24 mouse cellular contexts compared by ENCODE assay signal in the genomic region with DNA sequence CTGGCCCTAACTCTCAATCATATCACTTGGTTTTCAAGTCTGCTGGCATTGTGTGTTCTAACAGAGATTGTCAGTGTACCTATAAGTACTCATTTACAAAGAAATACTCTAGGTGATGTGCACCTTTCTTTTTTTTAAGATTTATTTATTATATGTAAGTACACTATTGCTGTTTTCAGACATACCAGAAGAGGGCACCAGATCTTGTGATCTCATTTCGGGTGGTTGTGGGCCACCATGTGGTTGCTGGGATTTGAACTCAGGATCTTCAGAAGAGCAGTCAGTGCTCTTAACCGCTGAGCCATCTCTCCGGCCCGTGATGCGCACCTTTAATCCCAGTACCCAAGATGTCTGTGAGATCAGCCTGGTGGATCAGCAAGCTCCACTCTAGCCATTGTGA. TPM values are rescaled to one million over a fixed set of nuclear protein-coding genes. Genes with fewer than 3 reads are reported as not detected.
A peak's percentile ranks its signal among the peaks of the same experiment; 100 is the strongest.
DNase-seq lines count a peak whose midpoint lies in the region; ATAC-seq and TF ChIP-seq lines count a peak whose summit lies in the region.
"Had no signal": no experiment of that assay in that cellular context is flagged by ENCODE, and none has a peak within 500 bp of the region (broad histone marks: within the 10 kb centered on the region; RNA-seq: fewer than 3 reads in every experiment).

No protein-coding gene starts in this region.

- TF ChIP-seq CTCF in layer of hippocampus, adult 2 months (conservative IDR thresholded peaks at IDR 0.05), result peak; percentile 48
- no peak for TF ChIP-seq CTCF in stomach, postnatal 0 days (IDR thresholded peaks at IDR 0.05; ENCODE audit: low read depth)

- no peaks in the 10 kb centered on the region for H3K4me1 ChIP-seq in stomach, postnatal 0 days (replicated peaks; ENCODE audit: control insufficient read depth, insufficient read depth)
- H3K4me1 ChIP-seq: forebrain, embryonic 10.5 days; hindbrain, embryonic 15.5 days; limb, embryonic 10.5 days had no signal

- no peak overlapping the region for H3K4me2 ChIP-seq in stomach, postnatal 0 days (replicated peaks; ENCODE audit: low read depth)
- H3K4me2 ChIP-seq: heart, embryonic 13.5 days; hindbrain, embryonic 15.5 days; liver, embryonic 15.5 days had no signal

- no peak overlapping the region for H3K27ac ChIP-seq in layer of hippocampus, adult 2 months
- H3K27ac ChIP-seq in stomach, postnatal 0 days (replicated peaks), result no peak overlapping the region
- H3K27ac ChIP-seq: forebrain, embryonic 10.5 days; heart, embryonic 13.5 days; hindbrain, embryonic 15.5 days; left cerebral cortex, adult 2 months; limb, embryonic 10.5 days; liver, embryonic 15.5 days had no signal

- no peaks in the 10 kb centered on the region for H3K36me3 ChIP-seq in stomach, postnatal 0 days (ENCODE audit: control insufficient read depth, insufficient read depth, low read length)
- H3K36me3 ChIP-seq: forebrain, embryonic 10.5 days; heart, embryonic 13.5 days; hindbrain, embryonic 15.5 days; limb, embryonic 10.5 days; liver, embryonic 15.5 days had no signal

- WGBS in stomach, postnatal 0 days, result 94% methylated on average over 5 of the region's 5 CpGs

- ATAC-seq in stomach, postnatal 0 days (ENCODE audit: low FRiP score, low TSS enrichment), result no peak
- ATAC-seq: midbrain, embryonic 16.5 days had no signal

- DNase-seq in embryo, embryonic 10 days (ENCODE audit: low spot score), result peak; percentile 11
- no peak for DNase-seq in embryo, embryonic 11 days
- no peak for DNase-seq in layer of hippocampus, adult 2 months (ENCODE audit: low spot score in 2 of 2)
- no peak for DNase-seq in layer of hippocampus, postnatal 25 days (ENCODE audit: extremely low spot score in 1 of 2, low spot score in 1 of 2)
- DNase-seq in 416B (ENCODE audit: low read depth) (peak; percentile 64), NIH3T3 (ENCODE audit: low read depth) (peak; percentile 34)
- no peak for DNase-seq in stomach, postnatal 0 days (ENCODE audit: low spot score)
- DNase-seq in right cerebral cortex, postnatal 14 days, result no peak
- DNase-seq: adrenal gland, postnatal 36 days; cerebellum, adult 18-20 months; cerebellum, postnatal 25 days; heart, postnatal 4 days; kidney, adult 11 months; kidney, postnatal 25 days; lung, postnatal 10 days; right cerebral cortex, postnatal 4 days had no signal

- H3K9ac ChIP-seq in stomach, postnatal 0 days (ENCODE audit: low read length), result no peak overlapping the region
- H3K9ac ChIP-seq: heart, embryonic 13.5 days; hindbrain, embryonic 15.5 days; liver, embryonic 15.5 days had no signal

- no peaks in the 10 kb centered on the region for H3K27me3 ChIP-seq in stomach, postnatal 0 days (ENCODE audit: control insufficient read depth, insufficient read depth, low read length)
- H3K27me3 ChIP-seq: heart, embryonic 13.5 days; hindbrain, embryonic 15.5 days; liver, embryonic 15.5 days had no signal

- H3K4me3 ChIP-seq in layer of hippocampus, adult 2 months, result no peak overlapping the region
- H3K4me3 ChIP-seq in stomach, postnatal 0 days (ENCODE audit: low read depth, low read length), result no peak overlapping the region
- H3K4me3 ChIP-seq: forebrain, embryonic 10.5 days; heart, embryonic 13.5 days; hindbrain, embryonic 15.5 days; left cerebral cortex, adult 2 months; limb, embryonic 10.5 days; liver, embryonic 15.5 days; megakaryocyte, embryonic 14.5 days had no signal

- TF ChIP-seq EP300 in stomach, postnatal 0 days (optimal IDR thresholded peaks at IDR 0.05), result no peak

- no peaks in the 10 kb centered on the region for H3K9me3 ChIP-seq in stomach, postnatal 0 days (ENCODE audit: control insufficient read depth, low read length)
- H3K9me3 ChIP-seq: forebrain, embryonic 10.5 days; heart, embryonic 13.5 days; hindbrain, embryonic 15.5 days; limb, embryonic 10.5 days; liver, embryonic 15.5 days; megakaryocyte, embryonic 14.5 days had no signal

RNA-seq across cellular contexts. Expression of a gene that starts 37.1 kb away (rescaled TPM):
- total RNA-seq in layer of hippocampus, adult 2 months (2021), result 1 to 10 TPM; 4.8 to 4.9 TPM
- 1 to 10 TPM; 2.9 to 3.1 TPM for total RNA-seq in layer of hippocampus, postnatal 25 days (2021)
- 2.5 and 2.6 TPM in 2 replicates for polyA plus RNA-seq in stomach, postnatal 0 days (2015; fragmentation: Nextera tagmentation; extraction: Ambion mirVana)

Comparison
In these comparisons a context has a peak if more than half of its experiments do, and no peak if none do; other contexts are left out.
1. DNase-seq: peak in embryo, embryonic 10 days (single experiment), 416B (single experiment) and NIH3T3 (single experiment); none in embryo, embryonic 11 days (single experiment), layer of hippocampus, adult 2 months (0 of 2), layer of hippocampus, postnatal 25 days (0 of 2), stomach, postnatal 0 days (single experiment) and right cerebral cortex, postnatal 14 days (single experiment).